Mouse (Mus musculus) neural tube, embryonic 13.5 days (tissue): ENCODE measurements around the gene Cpox. TPM values are rescaled to one million over a fixed set of nuclear protein-coding genes. Genes with fewer than 3 reads are reported as not detected.

ENCODE experiments used
- ATAC-seq: fragments of 200-750 bp; cut with Nextera tagmentation; 2 replicates; pipeline ENCODE4 v1.8.0; 2017; ENCODE audit warnings: low read depth, mild to moderate bottlenecking, moderate TSS enrichment, moderate library complexity
- H3K27ac ChIP-seq: fragments of 300-500 bp; sonication (generic); replicated peaks from 2 replicates; pipeline ENCODE4 v1.5.1; 2015; ENCODE audit warnings: moderate library complexity, mild to moderate bottlenecking, inconsistent platforms
- H3K27me3 ChIP-seq: fragments of 300-500 bp; sonication (generic); 2 replicates; pipeline ENCODE4 v1.6.1; 2015; ENCODE audit warnings: mild to moderate bottlenecking, inconsistent platforms
- H3K36me3 ChIP-seq: fragments of 300-500 bp; sonication (generic); 2 replicates; pipeline ENCODE4 v1.6.1; 2015; ENCODE audit warnings: mild to moderate bottlenecking, inconsistent platforms
- H3K4me1 ChIP-seq: fragments of 300-500 bp; sonication (generic); replicated peaks from 2 replicates; pipeline ENCODE4 v1.6.1; 2015; ENCODE audit warnings: inconsistent platforms
- H3K4me2 ChIP-seq: fragments of 300-500 bp; sonication (generic); 2 replicates; pipeline ENCODE4 v1.6.1; 2015; ENCODE audit warnings: inconsistent platforms, mild to moderate bottlenecking, moderate library complexity
- H3K4me3 ChIP-seq: fragments of 300-500 bp; sonication (generic); 2 replicates; pipeline ENCODE4 v1.5.1; 2015; ENCODE audit warnings: mild to moderate bottlenecking, inconsistent platforms
- H3K9ac ChIP-seq: fragments of 300-500 bp; sonication (generic); 2 replicates; pipeline ENCODE4 v1.6.1; 2015; ENCODE audit warnings: moderate library complexity, mild to moderate bottlenecking, inconsistent platforms
- H3K9me3 ChIP-seq: fragments of 300-500 bp; sonication (generic); 2 replicates; pipeline ENCODE4 v1.6.1; 2016; ENCODE audit warnings: inconsistent platforms
- WGBS: fragments of 180-500 bp; shearing (Covaris S2); methylation state at CpG from one replicate; pipeline ENCODE4 v1.1.7; 2015; 5-methylcytosine and 5-hydroxymethylcytosine counted together
- polyA plus RNA-seq: library from polyadenylated mRNA; unstranded; fragments of >200 nt; fragmentation: Nextera tagmentation; extraction: Ambion mirVana; gene quantifications from 2 replicates; pipeline ENCODE4 v1.2.1, GENCODE M21; 2015

The Cpox gene
- 15.4 and 15.5 TPM in 2 replicates for polyA plus RNA-seq

DNA sequence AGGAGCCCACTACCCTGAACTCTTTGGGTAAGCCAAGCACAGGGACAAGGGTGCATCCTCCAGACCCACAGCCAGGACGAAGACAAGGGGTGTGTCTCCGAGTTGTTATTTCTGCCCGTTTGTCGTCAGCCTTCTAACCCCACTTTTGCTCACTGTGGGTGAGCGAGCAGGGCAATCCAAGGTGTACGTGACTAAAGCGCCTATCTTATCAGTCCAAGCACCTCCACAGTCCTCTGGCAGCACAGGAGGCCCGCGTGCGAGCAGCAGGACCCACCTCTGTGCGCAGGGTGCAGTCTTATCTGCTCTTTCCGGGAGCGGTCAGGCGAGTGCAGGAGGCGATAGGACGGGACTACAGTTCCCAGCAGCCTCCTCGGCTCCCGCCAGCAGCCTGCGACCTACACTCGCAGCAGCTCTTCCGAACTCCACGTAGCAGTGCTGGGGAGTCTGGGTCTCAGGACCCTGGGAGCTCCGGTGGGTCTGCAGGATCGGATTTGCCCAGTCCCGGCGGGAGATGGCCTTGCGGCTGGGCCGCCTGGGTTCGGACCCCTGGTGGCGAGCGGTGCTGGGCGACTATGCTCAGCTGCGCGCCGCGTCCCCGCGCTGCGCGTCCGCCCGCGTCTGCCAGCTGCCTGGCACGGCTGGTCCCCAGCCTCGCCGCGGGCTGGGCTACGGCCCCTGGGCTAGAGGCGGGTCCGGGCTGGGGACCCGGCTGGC is at the start of gene Cpox:
Gene Cpox (plus strand): TSS at position 376 of the 714 bp plus-strand sequence.
- Histone ChIP-seq H3K4me1 (peaks cover 11% of the 10 kb centered on the region), H3K27ac (peak within 1 kb of the TSS; percentile 84), H3K27me3 (no peaks in the 10 kb centered on the region), H3K4me2 (peak within 1 kb of the TSS; percentile 69), H3K4me3 (peak within 1 kb of the TSS; percentile 77), H3K9me3 (no peaks in the 10 kb centered on the region), H3K36me3 (peaks cover 22% of the 10 kb centered on the region), H3K9ac (peak within 1 kb of the TSS; percentile 77)
- ATAC-seq = peak; percentile 99
- WGBS = under 1% methylated on average over 51 of the region's 51 CpGs

DNA sequence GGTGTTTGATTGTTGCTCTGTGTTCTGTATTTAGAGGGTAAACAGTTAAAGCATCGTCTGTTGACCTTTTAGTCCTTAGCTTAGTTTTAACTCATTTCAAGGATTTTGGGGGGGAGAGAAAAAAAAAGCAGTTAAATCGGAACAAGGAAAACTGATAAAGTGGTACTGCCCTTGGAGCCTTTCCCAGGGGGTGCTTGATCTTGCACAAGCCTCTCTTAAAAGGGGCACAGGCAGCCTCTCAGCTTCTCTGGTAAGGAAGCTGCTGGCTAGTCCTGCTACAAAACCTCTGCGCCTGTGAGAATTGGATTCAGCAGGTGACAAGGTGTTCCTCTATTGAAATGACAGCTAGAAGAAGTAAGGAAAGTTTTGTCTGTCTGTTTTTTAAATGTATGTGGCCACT is 47.7 kb upstream of the Cpox start:
- 87% methylated on average over 3 of the region's 3 CpGs for WGBS
- Histone ChIP-seq H3K9ac (no peak overlapping the region), H3K4me1 (no peaks in the 10 kb centered on the region), H3K36me3 (no peaks in the 10 kb centered on the region), H3K27me3 (no peaks in the 10 kb centered on the region), H3K27ac (no peak overlapping the region), H3K4me2 (no peak overlapping the region), H3K4me3 (no peak overlapping the region), H3K9me3 (no peaks in the 10 kb centered on the region)
- no peak for ATAC-seq

DNA sequence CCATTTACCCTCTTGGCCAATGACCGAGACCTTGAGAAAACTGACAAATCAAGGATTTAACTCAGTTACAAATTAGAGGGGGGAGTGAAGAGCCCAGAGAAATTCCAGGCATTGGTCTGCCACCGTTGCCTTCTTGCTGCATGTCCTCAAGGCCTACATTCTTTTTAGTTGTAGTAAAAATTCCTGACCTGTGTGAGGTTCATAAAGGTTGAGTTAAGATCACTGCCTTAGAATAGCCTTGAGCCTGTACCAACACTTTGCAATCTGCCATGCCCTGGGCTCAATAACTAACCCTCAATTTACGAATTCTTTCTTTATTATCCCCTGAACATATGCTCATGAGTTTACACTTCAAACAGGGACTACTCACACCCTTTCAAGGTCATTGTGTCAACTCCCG is 47.0 kb upstream of the Cpox start:
- H3K4me3 ChIP-seq = no peak overlapping the region
- H3K4me1 ChIP-seq = no peaks in the 10 kb centered on the region
- no peaks in the 10 kb centered on the region for H3K9me3 ChIP-seq
- no peaks in the 10 kb centered on the region for H3K27me3 ChIP-seq
- H3K36me3 ChIP-seq = no peaks in the 10 kb centered on the region
- H3K4me2 ChIP-seq = no peak overlapping the region
- no peak overlapping the region for H3K27ac ChIP-seq
- H3K9ac ChIP-seq = no peak overlapping the region
- 73% methylated on average over 4 of the region's 4 CpGs for WGBS
- no peak for ATAC-seq

DNA sequence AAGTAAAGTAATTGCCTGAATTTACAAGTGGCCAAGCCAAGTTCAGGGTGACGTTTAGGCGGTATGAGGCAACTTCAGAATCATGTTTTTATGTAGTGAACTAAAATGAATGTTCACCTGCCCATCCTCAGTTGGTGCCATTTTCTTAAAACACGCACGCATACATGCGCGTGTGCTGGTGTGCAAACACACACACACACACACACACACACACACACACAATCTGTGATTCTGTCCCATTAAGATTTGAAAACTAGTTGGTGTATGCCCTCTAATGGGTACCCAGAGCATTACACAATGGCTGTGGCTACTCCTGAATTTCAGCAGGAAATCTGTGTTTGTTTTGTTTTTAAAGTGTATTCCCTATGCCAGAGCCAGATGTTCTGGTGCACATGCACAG is 46.1 kb upstream of the Cpox start:
- 95% methylated on average over 6 of the region's 6 CpGs for WGBS
- H3K36me3 ChIP-seq = no peaks in the 10 kb centered on the region
- H3K9me3 ChIP-seq = no peaks in the 10 kb centered on the region
- H3K9ac ChIP-seq = no peak overlapping the region
- no peak for ATAC-seq
- H3K4me3 ChIP-seq = no peak overlapping the region
- H3K27me3 ChIP-seq = no peaks in the 10 kb centered on the region
- H3K27ac ChIP-seq = no peak overlapping the region
- H3K4me1 ChIP-seq = no peaks in the 10 kb centered on the region
- H3K4me2 ChIP-seq = no peak overlapping the region

DNA sequence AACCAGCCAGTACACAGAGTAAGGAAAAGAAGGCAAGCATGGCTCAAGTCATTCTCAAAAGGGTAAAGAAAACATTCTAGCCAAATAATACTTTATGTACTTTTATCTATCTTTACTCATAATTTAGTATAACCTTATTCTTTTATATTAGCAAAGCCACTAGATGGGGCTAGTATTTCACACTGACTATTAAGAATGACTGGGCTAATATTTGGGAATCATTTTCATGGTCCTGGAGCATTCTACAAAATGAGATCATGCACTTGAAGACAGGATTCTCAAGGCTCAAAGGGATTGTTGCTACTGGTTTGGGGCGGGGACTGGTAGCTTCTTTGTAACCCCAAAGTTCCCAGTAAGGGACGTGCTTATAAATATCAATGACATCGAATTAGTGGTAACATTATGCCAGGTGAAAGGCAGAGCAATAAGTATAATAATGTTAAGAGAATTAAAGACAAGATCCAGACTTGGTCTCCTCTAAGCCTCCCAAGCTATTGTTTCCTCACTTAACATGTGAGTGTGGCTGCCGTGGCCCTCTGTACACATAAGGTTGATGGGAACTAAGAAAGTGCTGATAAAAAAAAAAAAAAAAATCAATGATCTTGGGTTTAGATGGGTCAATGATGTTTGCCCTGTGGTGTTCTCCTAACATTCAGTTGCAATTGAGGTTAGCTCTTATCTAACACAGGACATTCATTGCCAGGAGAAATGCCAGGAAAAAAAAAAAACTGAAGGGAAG is 42.3 kb upstream of the Cpox start:
- Histone ChIP-seq H3K4me3 (no peak overlapping the region), H3K27me3 (no peaks in the 10 kb centered on the region), H3K9ac (no peak overlapping the region), H3K9me3 (no peaks in the 10 kb centered on the region), H3K4me1 (no peaks in the 10 kb centered on the region), H3K4me2 (no peak overlapping the region), H3K27ac (no peak overlapping the region), H3K36me3 (no peaks in the 10 kb centered on the region)
- no peak for ATAC-seq
- 91% methylated on average over 4 of the region's 4 CpGs for WGBS

DNA sequence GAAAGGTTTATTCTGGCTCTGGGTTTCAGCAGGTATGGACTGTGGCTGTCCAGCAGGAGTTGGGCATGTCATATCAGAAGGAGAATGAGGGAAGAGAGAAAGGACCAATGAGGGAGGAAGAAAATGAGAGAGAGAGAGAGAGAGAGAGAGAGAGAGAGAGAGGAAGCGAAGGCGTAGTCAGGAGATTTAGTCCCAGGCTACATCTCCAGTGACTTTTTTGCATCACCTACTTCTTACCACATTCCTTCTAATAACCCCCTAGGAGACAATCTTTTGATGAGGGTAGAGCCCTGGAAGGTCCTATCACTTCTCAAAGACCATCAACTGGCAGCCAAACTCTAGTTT is 41.8 kb upstream of the Cpox start:
- H3K4me3 ChIP-seq = no peak overlapping the region
- no peaks in the 10 kb centered on the region for H3K36me3 ChIP-seq
- no peaks in the 10 kb centered on the region for H3K4me1 ChIP-seq
- no peak overlapping the region for H3K4me2 ChIP-seq
- no peak overlapping the region for H3K27ac ChIP-seq
- no peaks in the 10 kb centered on the region for H3K27me3 ChIP-seq
- H3K9ac ChIP-seq = no peak overlapping the region
- no peaks in the 10 kb centered on the region for H3K9me3 ChIP-seq
- 100% methylated on average over 2 of the region's 2 CpGs for WGBS
- no peak for ATAC-seq

DNA sequence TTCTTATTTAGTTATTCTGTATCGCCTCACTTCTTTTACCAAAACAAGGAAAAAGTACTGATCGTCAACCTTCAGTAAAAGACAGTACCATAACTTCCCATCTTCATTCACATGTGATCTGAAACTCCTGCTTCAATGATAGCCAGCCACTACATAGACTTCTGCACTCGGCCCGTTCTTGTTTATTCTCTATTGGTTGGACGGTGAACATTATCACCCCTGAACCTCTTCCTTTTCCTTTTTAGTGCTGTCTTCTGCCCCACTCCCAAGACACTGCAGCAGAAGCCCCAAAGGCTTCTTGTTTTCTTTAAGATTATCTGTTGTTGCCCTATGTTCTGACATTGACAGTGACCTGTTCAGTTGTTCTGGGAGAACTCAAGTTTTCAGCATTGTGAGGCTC is 41.1 kb upstream of the Cpox start:
- Histone ChIP-seq H3K9me3 (no peaks in the 10 kb centered on the region), H3K4me2 (no peak overlapping the region), H3K36me3 (no peaks in the 10 kb centered on the region), H3K4me1 (no peaks in the 10 kb centered on the region), H3K4me3 (no peak overlapping the region), H3K27me3 (no peaks in the 10 kb centered on the region), H3K27ac (no peak overlapping the region), H3K9ac (no peak overlapping the region)
- ATAC-seq = no peak
- WGBS = 92% methylated on average over 5 of the region's 5 CpGs

DNA sequence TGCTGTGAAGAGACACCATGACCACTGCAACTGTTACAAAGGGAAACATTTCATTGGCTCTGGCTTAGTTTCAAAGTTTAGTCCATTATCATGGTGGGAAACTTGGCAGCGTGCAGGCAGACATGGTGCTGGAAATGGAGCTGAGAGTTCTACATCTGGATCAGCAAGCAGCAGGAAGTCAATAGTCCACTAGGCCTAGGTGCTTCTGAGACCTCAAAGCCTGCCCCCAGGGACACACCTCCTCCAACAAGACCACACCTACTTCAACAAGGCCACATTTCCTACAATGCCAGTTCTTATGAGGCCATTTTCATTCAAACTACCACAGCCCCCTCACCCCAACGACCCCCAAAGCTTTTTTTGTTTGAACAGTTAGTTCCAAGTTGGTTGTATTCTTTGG is 40.4 kb upstream of the Cpox start:
- Histone ChIP-seq H3K4me2 (no peak overlapping the region), H3K4me3 (no peak overlapping the region), H3K9ac (no peak overlapping the region), H3K27me3 (no peaks in the 10 kb centered on the region), H3K27ac (no peak overlapping the region), H3K9me3 (no peaks in the 10 kb centered on the region), H3K4me1 (no peaks in the 10 kb centered on the region), H3K36me3 (no peaks in the 10 kb centered on the region)
- WGBS = 65% methylated on average over 2 of the region's 2 CpGs
- no peak for ATAC-seq

DNA sequence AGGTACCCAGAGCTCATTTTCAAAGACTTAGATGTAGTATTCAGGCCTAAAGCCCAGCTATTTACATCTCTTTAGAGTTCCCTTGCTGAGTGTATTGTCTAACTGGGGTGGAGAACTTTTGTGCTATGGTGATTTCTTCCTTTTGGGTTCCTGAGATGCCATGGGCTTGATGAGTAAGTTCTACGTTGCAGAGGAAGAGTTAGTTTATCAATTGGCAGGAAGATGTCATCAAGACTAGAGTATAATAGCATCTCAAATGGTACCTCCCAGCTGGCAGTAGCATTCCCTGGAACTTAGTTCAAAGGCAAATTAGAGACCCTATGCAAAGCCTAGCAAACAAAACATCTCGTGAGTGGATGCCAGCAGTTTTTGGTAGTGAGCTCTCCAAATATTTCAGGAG is 34.2 kb upstream of the Cpox start:
- 53% methylated on average over 2 of the region's 2 CpGs for WGBS
- Histone ChIP-seq H3K4me1 (no peaks in the 10 kb centered on the region), H3K9me3 (no peaks in the 10 kb centered on the region), H3K36me3 (no peaks in the 10 kb centered on the region), H3K9ac (no peak overlapping the region), H3K4me2 (no peak overlapping the region), H3K27ac (no peak overlapping the region), H3K4me3 (no peak overlapping the region), H3K27me3 (no peaks in the 10 kb centered on the region)
- no peak for ATAC-seq

DNA sequence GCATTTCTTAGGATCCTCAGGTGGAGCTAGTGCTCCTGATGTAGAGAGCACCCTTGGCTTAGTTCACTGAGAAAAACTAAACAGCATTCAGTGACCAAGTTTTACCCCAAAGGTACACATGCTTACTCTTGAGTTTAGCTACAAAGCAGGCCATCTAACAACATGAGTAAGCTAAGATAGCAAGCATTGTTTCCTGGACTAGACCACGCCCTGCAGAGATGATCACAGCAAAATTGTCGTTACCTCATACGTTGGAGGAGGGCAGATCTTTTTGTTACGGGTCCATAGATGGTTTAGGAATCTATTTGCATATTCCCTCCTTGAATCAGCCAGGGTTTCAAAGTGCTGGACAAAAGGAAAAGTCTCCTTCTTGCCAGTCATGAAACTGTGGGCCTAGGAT is 32.6 kb upstream of the Cpox start:
- Histone ChIP-seq H3K4me1 (no peaks in the 10 kb centered on the region), H3K27ac (no peak overlapping the region), H3K36me3 (no peaks in the 10 kb centered on the region), H3K27me3 (no peaks in the 10 kb centered on the region), H3K4me3 (no peak overlapping the region), H3K9me3 (no peaks in the 10 kb centered on the region), H3K4me2 (no peak overlapping the region), H3K9ac (no peak overlapping the region)
- WGBS = 88% methylated on average over 4 of the region's 4 CpGs
- no peak for ATAC-seq

DNA sequence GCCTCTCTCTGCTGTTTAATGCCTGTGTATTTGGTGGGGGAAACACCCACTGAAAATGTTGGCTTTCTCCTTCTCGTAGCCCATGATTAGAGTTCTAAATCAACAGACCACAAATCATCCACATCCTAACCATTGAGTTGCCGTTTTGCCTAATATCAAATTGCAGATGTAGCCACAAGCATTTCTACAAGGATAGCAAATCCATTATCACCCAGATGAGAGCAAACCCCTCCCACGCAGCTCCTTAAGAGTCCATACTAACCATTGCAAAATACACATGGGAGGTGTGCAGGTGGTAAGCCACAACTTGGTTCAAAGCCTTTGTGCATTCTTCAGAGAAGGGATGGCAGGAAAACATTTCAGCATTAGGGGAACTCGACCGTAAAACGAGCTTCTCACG is 32.1 kb upstream of the Cpox start:
- Histone ChIP-seq H3K4me1 (no peaks in the 10 kb centered on the region), H3K4me3 (no peak overlapping the region), H3K27me3 (no peaks in the 10 kb centered on the region), H3K4me2 (no peak overlapping the region), H3K27ac (no peak overlapping the region), H3K9me3 (no peaks in the 10 kb centered on the region), H3K9ac (no peak overlapping the region), H3K36me3 (no peaks in the 10 kb centered on the region)
- WGBS = 80% methylated on average over 7 of the region's 7 CpGs
- ATAC-seq = no peak

DNA sequence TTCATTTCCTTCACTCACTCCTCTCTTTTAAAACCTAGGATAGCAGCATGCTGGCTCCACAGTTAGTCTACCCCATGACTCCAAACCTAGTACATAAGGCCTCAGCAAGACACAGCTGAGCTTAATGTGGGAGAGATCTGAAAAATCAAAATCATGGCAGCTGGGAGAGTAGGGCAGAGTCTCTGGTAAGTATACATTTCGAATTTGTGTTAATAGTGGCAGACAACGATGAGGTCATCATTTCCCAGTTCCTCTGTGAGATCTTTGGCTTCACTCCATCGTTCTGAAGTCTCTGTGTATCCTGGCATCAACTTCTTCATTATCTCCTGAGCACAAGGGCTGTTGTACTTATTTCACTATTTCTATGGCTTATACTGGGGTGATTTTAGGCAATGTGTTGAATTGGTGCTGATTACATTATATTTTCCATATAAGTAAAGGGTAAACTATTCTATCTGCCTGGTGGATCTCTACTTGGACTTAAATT is 31.4 kb upstream of the Cpox start, which contains the start of gene E330017A01Rik:
Gene E330017A01Rik (minus strand): TSS at position 51 of the 487 bp plus-strand sequence.
- H3K27ac ChIP-seq = no peak within 1 kb of the TSS
- H3K4me1 ChIP-seq = no peaks in the 10 kb centered on the region
- no peak within 1 kb of the TSS for H3K4me3 ChIP-seq
- no peaks in the 10 kb centered on the region for H3K9me3 ChIP-seq
- 82% methylated on average over 3 of the region's 3 CpGs for WGBS
- no peak for ATAC-seq
- H3K9ac ChIP-seq = no peak within 1 kb of the TSS
- no peaks in the 10 kb centered on the region for H3K27me3 ChIP-seq
- H3K36me3 ChIP-seq = no peaks in the 10 kb centered on the region
- H3K4me2 ChIP-seq = no peak within 1 kb of the TSS
